Mouse (Mus musculus) intestine, embryonic 15.5 days (tissue): ENCODE results near the gene Mmp21. TPM values are rescaled to one million over a fixed set of nuclear protein-coding genes. Genes with fewer than 3 reads are reported as not detected.

Experiments used
- ATAC-seq: fragments of 200-750 bp; cut with Nextera tagmentation; 2 replicates; pipeline ENCODE4 v1.8.0; 2017; ENCODE audit warnings: moderate TSS enrichment, moderate library complexity
- H3K27ac ChIP-seq: fragments of 300-500 bp; sonication (generic); 2 replicates; pipeline ENCODE4 v1.5.1; 2015; ENCODE audit warnings: mild to moderate bottlenecking, inconsistent platforms
- H3K27me3 ChIP-seq: fragments of 300-500 bp; sonication (generic); replicated peaks from 2 replicates; pipeline ENCODE4 v1.6.1; 2015; ENCODE audit warnings: inconsistent platforms
- H3K36me3 ChIP-seq: fragments of 300-500 bp; sonication (generic); 2 replicates; pipeline ENCODE4 v1.6.1; 2015; ENCODE audit warnings: inconsistent platforms
- H3K4me1 ChIP-seq: fragments of 300-500 bp; sonication (generic); replicated peaks from 2 replicates; pipeline ENCODE4 v1.6.1; 2015; ENCODE audit warnings: inconsistent platforms
- H3K4me2 ChIP-seq: fragments of 300-500 bp; sonication (generic); replicated peaks from 2 replicates; pipeline ENCODE4 v1.6.1; 2015; ENCODE audit warnings: mild to moderate bottlenecking, inconsistent platforms
- H3K4me3 ChIP-seq: fragments of 300-500 bp; sonication (generic); replicated peaks from 2 replicates; pipeline ENCODE4 v1.5.1; 2015; ENCODE audit warnings: inconsistent platforms
- H3K9ac ChIP-seq: fragments of 300-500 bp; sonication (generic); 2 replicates; pipeline ENCODE4 v1.6.1; 2015; ENCODE audit warnings: inconsistent platforms
- H3K9me3 ChIP-seq: fragments of 300-500 bp; sonication (generic); 2 replicates; pipeline ENCODE4 v1.6.1; 2016; ENCODE audit warnings: inconsistent platforms
- WGBS: fragments of 180-500 bp; shearing (Covaris S2); methylation state at CpG from one replicate; pipeline ENCODE4 v1.1.7; 2015; 5-methylcytosine and 5-hydroxymethylcytosine counted together
- polyA plus RNA-seq: library from polyadenylated mRNA; unstranded; fragments of >200 nt; fragmentation: Nextera tagmentation; extraction: Ambion mirVana; gene quantifications from 2 replicates; pipeline ENCODE4 v1.2.1, GENCODE M21; 2015

The Mmp21 gene
- polyA plus RNA-seq, 1 experiment from 2014 or later: not detected

- Histone ChIP-seq H3K9ac (no peak overlapping the region), H3K4me3 (peak overlapping the region; percentile 74; the same call in 1 of the 2 replicates)
- ATAC-seq: no peak
Measured at GRCm38 (mm10) chr7:133638821-133639220, 41.0 kb downstream of the Mmp21 start.

DNA sequence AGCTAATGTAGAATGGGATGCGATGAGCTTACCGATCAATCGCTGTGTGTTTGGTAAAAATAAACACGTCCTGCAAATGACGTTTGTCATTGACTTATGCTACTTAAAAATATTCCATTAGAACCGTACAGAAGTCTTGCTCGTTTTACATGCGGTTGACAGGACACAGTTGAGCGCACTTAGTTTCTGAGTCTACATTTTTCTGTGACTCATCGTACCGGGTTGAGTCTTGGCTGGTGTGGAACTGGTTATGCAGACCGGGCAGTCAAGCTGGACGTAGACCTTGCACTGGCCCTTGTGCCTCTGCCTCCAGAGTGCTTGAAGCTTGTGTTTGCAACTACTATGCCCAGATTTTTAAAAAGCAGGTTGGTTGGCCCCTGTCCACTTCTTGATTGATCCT, 41.6 kb downstream of the Mmp21 start:
- Histone ChIP-seq H3K9me3 (no peaks in the 10 kb centered on the region), H3K27me3 (no peaks in the 10 kb centered on the region), H3K4me1 (peaks cover 10% of the 10 kb centered on the region; the same call in 1 of the 2 replicates), H3K4me2 (peak overlapping the region; percentile 71), H3K36me3 (peaks cover 23% of the 10 kb centered on the region), H3K4me3 (peak overlapping the region; percentile 74), H3K27ac (no peak overlapping the region), H3K9ac (peak overlapping the region; percentile 92)
- 8% methylated on average over 13 of the region's 13 CpGs for WGBS
- no peak for ATAC-seq

More at GRCm38 (mm10) chr7:133638821-133639220, 41.0 kb downstream of the Mmp21 start:
- Histone ChIP-seq H3K36me3 (peaks cover 27% of the 10 kb centered on the region), H3K27me3 (no peaks in the 10 kb centered on the region), H3K9me3 (no peaks in the 10 kb centered on the region), H3K27ac (no peak overlapping the region), H3K4me1 (peaks cover 10% of the 10 kb centered on the region; the same call in 1 of the 2 replicates), H3K4me2 (peak overlapping the region; percentile 71)
- 92% methylated on average over 13 of the region's 13 CpGs for WGBS

DNA sequence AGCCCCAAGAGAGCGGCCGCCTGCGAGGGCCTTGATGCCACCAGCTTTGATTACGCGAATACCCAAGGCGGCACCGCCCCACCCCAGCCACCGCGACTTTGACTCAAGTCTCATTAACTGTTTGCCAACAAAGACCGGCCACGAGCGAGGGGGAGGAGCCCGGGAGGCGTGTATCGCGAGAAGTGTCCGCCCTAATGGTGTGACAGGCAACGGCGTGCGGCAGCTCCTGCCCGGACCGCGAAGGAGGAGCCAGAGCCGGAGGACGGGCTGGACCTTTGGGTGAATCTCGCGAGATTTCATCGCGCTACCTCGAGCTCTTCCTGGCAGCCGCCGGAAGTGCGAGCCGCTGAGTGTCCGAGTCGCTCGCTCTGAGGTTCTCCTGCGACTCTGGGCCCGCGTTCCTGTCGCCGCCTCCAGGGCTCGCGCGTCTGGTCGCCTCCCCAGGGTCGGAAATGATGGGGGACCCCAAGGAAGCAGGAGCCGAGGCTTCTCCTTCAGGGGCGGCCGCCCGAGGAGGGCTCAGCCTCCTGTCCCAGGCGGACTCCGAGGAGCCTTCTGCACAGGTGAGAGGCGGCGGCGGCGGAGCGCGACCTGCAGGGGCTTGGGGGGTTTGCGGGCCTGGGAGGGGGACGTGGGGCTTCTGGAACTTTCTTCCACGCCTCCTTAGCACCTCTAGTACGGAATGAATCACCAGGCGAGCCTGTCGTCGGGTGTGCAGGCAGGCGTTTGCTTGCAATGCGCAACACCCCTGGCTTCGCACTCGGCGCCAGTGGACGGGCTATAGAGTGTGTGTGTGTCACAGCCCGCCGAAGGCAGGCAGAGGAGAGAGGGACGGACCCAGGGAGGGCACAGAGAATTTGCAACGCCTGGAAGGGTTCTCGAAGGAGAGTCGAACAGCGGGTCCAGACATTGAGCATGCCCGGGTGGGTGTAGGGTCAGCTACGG, 42.2 kb downstream of the Mmp21 start, which contains the start of gene Edrf1:
Gene Edrf1 (plus strand): TSS at position 183 of the 945 bp plus-strand sequence.
- H3K27me3 ChIP-seq: no peaks in the 10 kb centered on the region
- H3K9me3 ChIP-seq: no peaks in the 10 kb centered on the region
- H3K27ac ChIP-seq: peak within 1 kb of the TSS; percentile 91
- peak within 1 kb of the TSS; percentile 89 for H3K4me2 ChIP-seq
- under 1% methylated on average over 81 of the region's 81 CpGs for WGBS
- H3K4me3 ChIP-seq: peak within 1 kb of the TSS; percentile 74
- peak within 1 kb of the TSS; percentile 92 for H3K9ac ChIP-seq
- H3K36me3 ChIP-seq: peaks cover 16% of the 10 kb centered on the region
- peaks cover 10% of the 10 kb centered on the region; the same call in 1 of the 2 replicates for H3K4me1 ChIP-seq
- ATAC-seq: peak; percentile 99

DNA sequence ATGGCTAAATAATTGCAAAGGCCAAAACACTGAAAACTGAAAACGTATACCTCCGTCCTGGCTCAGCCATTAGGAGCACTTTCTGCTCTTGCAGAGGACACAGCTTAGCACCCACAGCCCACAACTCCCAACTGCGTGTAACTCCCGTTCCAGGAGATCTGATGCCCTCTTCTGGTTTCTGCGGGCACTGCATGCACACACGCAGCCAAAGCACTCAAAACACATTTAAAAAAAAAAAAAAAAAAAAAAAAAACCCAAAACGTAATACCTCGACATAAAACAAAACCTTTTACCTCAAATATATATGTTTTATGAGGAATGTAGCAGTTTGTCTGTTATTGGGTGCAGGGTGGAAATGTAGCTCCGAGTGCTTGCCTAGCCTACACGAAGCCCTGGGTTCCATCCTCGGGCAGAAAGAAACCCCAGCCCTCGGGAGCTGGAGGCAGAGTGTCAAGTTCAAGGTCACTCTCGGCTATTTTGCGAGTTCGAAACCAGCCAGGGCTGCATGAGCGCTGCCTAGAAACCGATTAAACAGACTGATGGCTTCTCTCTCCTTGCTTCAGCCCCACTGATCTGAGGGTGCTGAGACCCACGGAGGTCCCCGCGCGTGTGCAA, 43.0 kb downstream of the Mmp21 start:
- WGBS: 3% methylated on average over 21 of the region's 21 CpGs
- H3K27me3 ChIP-seq: no peaks in the 10 kb centered on the region
- peak overlapping the region; percentile 74 for H3K4me3 ChIP-seq
- H3K27ac ChIP-seq: peak overlapping the region; percentile 91
- ATAC-seq: peak; percentile 50
- H3K4me2 ChIP-seq: peak overlapping the region; percentile 89
- H3K4me1 ChIP-seq: peaks cover 10% of the 10 kb centered on the region; the same call in 1 of the 2 replicates
- H3K9me3 ChIP-seq: no peaks in the 10 kb centered on the region
- peak overlapping the region; percentile 82 for H3K9ac ChIP-seq
- H3K36me3 ChIP-seq: peaks cover 10% of the 10 kb centered on the region

GRCm38 (mm10) chr7:133634932-133635650, 44.8 kb downstream of the Mmp21 start:
- WGBS: 44% methylated on average over 10 of the region's 12 CpGs

DNA sequence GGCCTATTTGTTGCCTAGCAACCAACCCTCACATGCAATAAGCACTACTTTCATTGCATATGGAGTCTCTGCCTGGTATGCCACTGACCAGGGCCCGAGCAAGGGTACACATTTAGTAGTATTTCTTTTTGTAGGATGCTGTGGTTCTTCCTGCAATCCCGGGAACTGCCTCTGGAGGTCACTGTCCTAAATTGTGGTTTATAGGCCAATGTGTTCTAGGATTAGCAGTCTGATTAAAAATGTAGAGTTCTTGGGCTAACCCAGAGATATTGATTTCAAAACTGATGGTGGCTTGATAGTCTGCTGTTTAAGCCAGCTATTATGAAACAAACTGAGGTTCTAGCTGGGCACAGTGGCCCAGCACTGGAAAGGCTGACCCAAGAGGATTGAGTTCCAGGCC, 47.4 kb downstream of the Mmp21 start:
- Histone ChIP-seq H3K27me3 (no peaks in the 10 kb centered on the region), H3K9me3 (no peaks in the 10 kb centered on the region), H3K9ac (no peak overlapping the region)

More at GRCm38 (mm10) chr7:133634932-133635650, 44.8 kb downstream of the Mmp21 start:
- Histone ChIP-seq H3K36me3 (no peaks in the 10 kb centered on the region), H3K27me3 (no peaks in the 10 kb centered on the region), H3K4me2 (no peak overlapping the region), H3K27ac (peak overlapping the region; percentile 59; the same call in 1 of the 2 replicates), H3K4me3 (no peak overlapping the region), H3K4me1 (peaks cover 10% of the 10 kb centered on the region; the same call in 1 of the 2 replicates), H3K9me3 (no peaks in the 10 kb centered on the region), H3K9ac (no peak overlapping the region)
- no peak for ATAC-seq

GRCm38 (mm10) chr7:133630821-133631220, 49.0 kb downstream of the Mmp21 start:
- Histone ChIP-seq H3K36me3 (no peaks in the 10 kb centered on the region), H3K9ac (no peak overlapping the region), H3K4me3 (no peak overlapping the region), H3K27ac (no peak overlapping the region), H3K4me2 (no peak overlapping the region), H3K27me3 (no peaks in the 10 kb centered on the region), H3K4me1 (no peaks in the 10 kb centered on the region), H3K9me3 (no peaks in the 10 kb centered on the region)
- 73% methylated on average over 5 of the region's 5 CpGs for WGBS
- ATAC-seq: no peak

More for the DNA sequence above, 47.4 kb downstream of the Mmp21 start:
- ATAC-seq: no peak
- Histone ChIP-seq H3K4me3 (no peak overlapping the region), H3K4me2 (no peak overlapping the region), H3K36me3 (no peaks in the 10 kb centered on the region), H3K27ac (no peak overlapping the region), H3K4me1 (no peaks in the 10 kb centered on the region)
- WGBS: 29% methylated on average over 2 of the region's 2 CpGs

DNA sequence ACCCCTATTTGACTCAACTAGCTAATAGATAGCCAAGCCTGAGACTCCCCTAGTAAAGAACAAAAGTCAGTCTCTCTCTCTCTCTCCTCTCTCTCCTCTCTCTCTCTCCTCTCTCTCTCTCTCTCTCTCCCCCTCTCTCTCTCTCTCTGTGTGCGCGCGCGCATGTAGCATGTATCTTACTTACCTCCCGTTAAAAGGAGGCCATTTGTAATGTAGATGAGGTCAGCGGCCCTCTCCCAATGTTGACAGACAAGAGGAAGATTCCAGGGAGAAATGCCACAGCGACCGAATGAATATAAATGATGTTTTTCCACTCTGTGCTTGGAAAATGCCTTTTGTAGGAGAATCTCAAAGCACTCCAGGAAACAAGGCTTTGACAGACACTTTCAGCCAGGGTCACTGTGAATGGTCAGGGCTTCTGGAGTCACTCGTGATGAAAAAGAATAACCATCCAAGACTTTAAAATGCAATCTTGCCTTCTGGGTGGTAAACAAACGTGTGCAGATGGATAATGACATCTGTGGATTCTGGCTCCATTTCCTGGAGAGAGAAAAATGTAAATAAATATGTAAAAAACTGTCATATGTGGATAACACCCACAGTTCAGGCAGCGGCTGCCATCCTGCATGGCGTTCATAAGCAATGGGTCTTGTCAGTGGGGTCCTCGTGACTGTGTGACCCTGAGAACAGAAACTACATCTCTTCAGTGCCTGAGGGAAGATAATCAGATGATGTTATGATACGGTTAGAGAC, 52.5 kb downstream of the Mmp21 start:
- Histone ChIP-seq H3K36me3 (no peaks in the 10 kb centered on the region), H3K27me3 (no peaks in the 10 kb centered on the region), H3K4me3 (no peak overlapping the region), H3K4me2 (no peak overlapping the region), H3K27ac (no peak overlapping the region), H3K9me3 (no peaks in the 10 kb centered on the region), H3K9ac (no peak overlapping the region), H3K4me1 (no peaks in the 10 kb centered on the region)
- 38% methylated on average over 14 of the region's 14 CpGs for WGBS
- ATAC-seq: no peak

Other genes starting within 250 kb of the Mmp21 start
- gene Tex36, start 77.9 kb downstream of the Mmp21 start, polyA plus RNA-seq: 0.18 TPM in 1 of 2 replicates, not detected in the other
- 16.9 TPM in 2 replicates for gene Edrf1, start 42.5 kb downstream of the Mmp21 start, polyA plus RNA-seq
- gene Bccip, start 29.3 kb upstream of the Mmp21 start, polyA plus RNA-seq: 165 TPM in 2 replicates
- 33.6 and 34.7 TPM in 2 replicates for gene Uros, start 30.0 kb upstream of the Mmp21 start, polyA plus RNA-seq
- 0.83 and 1.1 TPM in 2 replicates for gene Fank1, start 96.8 kb upstream of the Mmp21 start, polyA plus RNA-seq
- 76.2 and 77.3 TPM in 2 replicates for gene Dhx32, start 102.7 kb upstream of the Mmp21 start, polyA plus RNA-seq